12 mouse cellular contexts compared by ENCODE assay signal in the genomic region with DNA sequence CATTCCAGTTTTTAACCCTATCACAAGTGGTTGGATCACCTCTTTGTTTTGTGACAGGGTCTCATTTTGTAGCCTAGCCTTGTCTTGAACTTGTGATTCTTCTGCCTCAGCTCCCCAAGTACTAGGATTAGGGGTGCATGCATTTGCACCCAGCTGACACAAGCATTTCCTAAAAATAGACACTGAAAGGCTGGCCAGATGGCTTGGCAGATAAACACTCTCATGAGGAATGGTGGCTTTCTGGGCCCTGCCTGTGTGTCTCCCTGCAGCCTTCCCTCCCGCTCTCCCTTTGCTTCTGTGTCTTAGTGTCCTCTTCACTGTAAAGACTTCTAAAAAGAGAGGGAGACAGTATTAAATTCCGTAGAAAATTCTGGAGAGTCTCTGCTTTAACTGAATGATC. TPM values are rescaled to one million over a fixed set of nuclear protein-coding genes. Genes with fewer than 3 reads are reported as not detected.
DNase-seq lines count a peak whose midpoint lies in the region; ATAC-seq lines count a peak whose summit lies in the region.
"Had no signal": no experiment of that assay in that cellular context is flagged by ENCODE, and none has a peak within 500 bp of the region (broad histone marks: within the 10 kb centered on the region; RNA-seq: fewer than 3 reads in every experiment).

No protein-coding gene starts in this region.

- intact Hi-C loops in left cerebral cortex, postnatal 4 days (cut with DNase I): no loop called here

- DNase-seq in cerebellum, adult 11-12 months: peak; percentile 79
- DNase-seq in left cerebral cortex, postnatal 4 days: peak; percentile 34
- no peak for DNase-seq in left cerebral cortex, adult 11 months (ENCODE audit: low spot score)
- DNase-seq in cerebellum, adult 18-20 months: peak; percentile 69 to 78
- DNase-seq in lung, postnatal 36 days: no peak
- no peak for DNase-seq in urinary bladder, postnatal 36 days (ENCODE audit: low spot score in 2 of 2)
- DNase-seq: adrenal gland, adult 2 months; heart, adult 2 months had no signal

- no peak for ATAC-seq in cerebellum, adult (ENCODE audit: insufficient number of reproducible peaks, low FRiP score, low TSS enrichment)
- ATAC-seq in megakaryocyte progenitor cell, adult 5-6 weeks (replicated peaks; ENCODE audit: poor library complexity): peak; percentile 60
- ATAC-seq: intestine, embryonic 16.5 days had no signal

RNA-seq across cellular contexts. Expression of a gene that starts 11.4 kb away (rescaled TPM):
- total RNA-seq in left cerebral cortex, postnatal 4 days (2021): 10 to 100 TPM; 42.9 TPM
- 20.7 and 21.2 TPM in 2 replicates for total RNA-seq in megakaryocyte progenitor cell, adult 5-6 weeks (2015)
- total RNA-seq in megakaryocyte progenitor cell, adult 5-6 weeks (2017): 41.4 and 43.3 TPM in 2 replicates

RNA-seq across cellular contexts. Expression of a gene that starts 11.5 kb away (rescaled TPM):
- 10 to 100 TPM; 48.9 to 49.2 TPM for total RNA-seq in left cerebral cortex, postnatal 4 days (2021)
- total RNA-seq in megakaryocyte progenitor cell, adult 5-6 weeks (2015): 7.3 and 8.1 TPM in 2 replicates
- total RNA-seq in megakaryocyte progenitor cell, adult 5-6 weeks (2017): 24.0 and 25.7 TPM in 2 replicates

RNA-seq across cellular contexts. Expression of a gene that starts 24.5 kb away (rescaled TPM):
- total RNA-seq in left cerebral cortex, postnatal 4 days (2021): 10 to 100 TPM; 38.6 to 41.6 TPM
- total RNA-seq in megakaryocyte progenitor cell, adult 5-6 weeks (2015): not detected in 2 replicates
- total RNA-seq in megakaryocyte progenitor cell, adult 5-6 weeks (2017): not detected in 2 replicates
- total RNA-seq: liver, adult 2 months had no signal

RNA-seq across cellular contexts. Expression of a gene that starts 36.0 kb away (rescaled TPM):
- 1 to 10 TPM; 7.7 to 9.1 TPM for total RNA-seq in left cerebral cortex, postnatal 4 days (2021)
- 32.7 and 40.2 TPM in 2 replicates for total RNA-seq in megakaryocyte progenitor cell, adult 5-6 weeks (2015)
- total RNA-seq in megakaryocyte progenitor cell, adult 5-6 weeks (2017): 58.6 and 67.8 TPM in 2 replicates

RNA-seq across cellular contexts. Expression of a gene that starts 39.1 kb away (rescaled TPM):
- 1 to 10 TPM; 4.8 to 7.4 TPM for total RNA-seq in left cerebral cortex, postnatal 4 days (2021)
- 0.51 and 0.77 TPM in 2 replicates for total RNA-seq in megakaryocyte progenitor cell, adult 5-6 weeks (2015)
- total RNA-seq in megakaryocyte progenitor cell, adult 5-6 weeks (2017): 0.34 and 0.87 TPM in 2 replicates

Comparison
In these comparisons a context has a peak if more than half of its experiments do, and no peak if none do; other contexts are left out.
1. DNase-seq: peak in cerebellum, adult 11-12 months (single experiment), left cerebral cortex, postnatal 4 days (single experiment) and cerebellum, adult 18-20 months (2 of 2); none in left cerebral cortex, adult 11 months (single experiment), lung, postnatal 36 days (single experiment) and urinary bladder, postnatal 36 days (0 of 2).
2. RNA of a gene that starts 24.5 kb away (total RNA-seq): 38.6 to 41.6 TPM in left cerebral cortex, postnatal 4 days; not detected in megakaryocyte progenitor cell, adult 5-6 weeks; every median in the first group is over 10 times any median in the second.